Comparison of ENCODE assay signal across 8 mouse cellular contexts in genomic region chr4:28808800-28809199, GRCm38 (mm10). TPM values are rescaled to one million over a fixed set of nuclear protein-coding genes. Genes with fewer than 3 reads are reported as not detected.
DNase-seq lines count a peak whose midpoint lies in the region; ATAC-seq lines count a peak whose summit lies in the region.

No protein-coding gene starts in this region.

- H3K27me3 ChIP-seq in midbrain, embryonic 11.5 days (ENCODE audit: control insufficient read depth, insufficient read depth, low read length), result no peaks in the 10 kb centered on the region
- peaks cover 11% of the 10 kb centered on the region for H3K27me3 ChIP-seq in midbrain, embryonic 13.5 days

- no peak overlapping the region for H3K9ac ChIP-seq in midbrain, embryonic 11.5 days (ENCODE audit: low read length)
- no peak overlapping the region for H3K9ac ChIP-seq in midbrain, embryonic 13.5 days (replicated peaks)

- no peaks in the 10 kb centered on the region for H3K9me3 ChIP-seq in midbrain, embryonic 11.5 days (ENCODE audit: control insufficient read depth, low read length)
- no peaks in the 10 kb centered on the region for H3K9me3 ChIP-seq in midbrain, embryonic 13.5 days

- H3K36me3 ChIP-seq in midbrain, embryonic 11.5 days (ENCODE audit: control insufficient read depth, insufficient read depth, low read length), result no peaks in the 10 kb centered on the region
- H3K36me3 ChIP-seq in midbrain, embryonic 13.5 days, result no peaks in the 10 kb centered on the region

- intact Hi-C loops in heart, postnatal 36 days (cut with DNase I), result loop anchor here (5.0 kb wide), 1 partner anchor 494 kb away; no protein-coding TSS in a partner anchor

- DNase-seq in gastrocnemius, adult 18-20 months (ENCODE audit: low spot score), result peak; percentile 2
- DNase-seq in gastrocnemius, postnatal 10 days, result no peak
- peak; percentile 86 for DNase-seq in midbrain, embryonic 11.5 days (ENCODE audit: low spot score, missing footprints)
- peak; percentile 63 to 71 for DNase-seq in cerebellum, postnatal 14 days
- DNase-seq in lung, postnatal 14 days, result peak; percentile 13
- DNase-seq in yolk sac, embryonic 10.5 days (ENCODE audit: low spot score), result no peak
- no peak for DNase-seq in heart, postnatal 36 days

- H3K4me3 ChIP-seq in midbrain, embryonic 11.5 days (ENCODE audit: low read depth, low read length), result no peak overlapping the region
- no peak overlapping the region for H3K4me3 ChIP-seq in midbrain, embryonic 13.5 days (replicated peaks)

- H3K4me1 ChIP-seq in midbrain, embryonic 11.5 days (ENCODE audit: control insufficient read depth, insufficient read depth, low read length), result no peaks in the 10 kb centered on the region
- peaks cover 4% of the 10 kb centered on the region for H3K4me1 ChIP-seq in midbrain, embryonic 13.5 days (replicated peaks)

- no peak overlapping the region for H3K4me2 ChIP-seq in midbrain, embryonic 11.5 days
- no peak overlapping the region for H3K4me2 ChIP-seq in midbrain, embryonic 13.5 days (replicated peaks)

- ATAC-seq in midbrain, embryonic 11.5 days (ENCODE audit: low FRiP score), result no peak
- no peak for ATAC-seq in midbrain, embryonic 13.5 days

- no peak overlapping the region for H3K27ac ChIP-seq in midbrain, embryonic 11.5 days (ENCODE audit: low read depth, low read length)
- H3K27ac ChIP-seq in midbrain, embryonic 13.5 days, result no peak overlapping the region

RNA-seq across cellular contexts. Expression of gene Epha7, which starts 4.1 kb away (rescaled TPM):
- 1 to 10 TPM; 2.0 to 2.7 TPM for total RNA-seq in gastrocnemius, adult 18-20 months (2021)
- total RNA-seq in gastrocnemius, postnatal 10 days (2021), result 1 to 10 TPM; 2.4 to 3.5 TPM
- 74.3 and 85.8 TPM in 2 replicates for polyA plus RNA-seq in midbrain, embryonic 11.5 days (2014; fragmentation: Nextera tagmentation; extraction: Ambion mirVana)
- polyA plus RNA-seq in midbrain, embryonic 13.5 days (2015; fragmentation: Nextera tagmentation; extraction: Ambion mirVana), result 61.2 and 69.2 TPM in 2 replicates
- 1 to 10 TPM; 5.3 to 9.7 TPM for total RNA-seq in heart, postnatal 36 days (2021)

Comparison
In these comparisons a context has a peak if more than half of its experiments do, and no peak if none do; other contexts are left out.
1. DNase-seq: peak in gastrocnemius, adult 18-20 months (single experiment), midbrain, embryonic 11.5 days (single experiment), cerebellum, postnatal 14 days (2 of 2) and lung, postnatal 14 days (single experiment); none in gastrocnemius, postnatal 10 days (single experiment), yolk sac, embryonic 10.5 days (single experiment) and heart, postnatal 36 days (0 of 2).